Mouse (Mus musculus) mature B cell (primary cell): ENCODE measurements around the gene Tex12.

Experiments used
- in situ Hi-C: fragments of 300-500 bp; cut with MboI; formaldehyde crosslinking; loops from 2 replicates; pipeline ENCODE4 v1.14.3; 2019

Tex12 gene

DNA sequence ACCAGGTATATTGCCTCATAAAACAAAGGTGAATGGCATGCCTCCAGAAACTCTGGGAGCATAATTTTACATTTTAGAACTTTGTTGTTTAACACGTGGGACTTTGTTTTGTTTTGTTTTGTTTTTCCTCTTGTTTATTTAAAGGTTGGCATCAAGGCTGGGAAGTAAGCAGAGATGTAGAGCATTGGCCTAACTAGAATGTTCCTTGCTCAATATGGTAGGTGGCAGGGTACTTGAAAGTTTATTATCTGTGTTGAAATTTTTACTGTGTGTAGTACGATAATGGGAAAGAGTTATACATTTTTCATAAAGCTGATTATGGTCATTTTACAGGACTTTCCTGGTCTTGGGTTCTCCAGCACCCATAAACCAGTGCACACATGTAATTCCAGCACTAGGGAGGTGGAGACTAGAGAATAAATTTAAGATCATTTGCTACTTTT, 814 bp upstream of the Tex12 start:
- in situ Hi-C loops: no loop called here

DNA sequence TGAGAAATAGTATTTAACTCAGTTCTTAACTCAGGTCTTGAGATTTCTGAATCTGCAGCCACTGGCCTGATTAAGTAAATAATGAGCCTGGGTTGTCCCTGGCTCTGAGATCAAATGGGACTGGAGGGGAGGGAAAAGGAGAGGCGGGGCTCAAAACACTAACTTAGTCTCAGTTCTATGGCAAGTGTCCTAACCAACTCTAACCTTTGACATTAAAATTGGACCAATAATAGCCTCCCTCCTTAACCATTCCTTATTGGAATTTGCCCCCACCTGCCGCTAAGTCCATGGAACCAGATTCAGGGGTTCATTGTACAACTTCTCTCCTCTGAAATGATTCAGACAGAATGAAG, 6.1 kb downstream of the Tex12 start, which contains the start of gene Bco2:
TSS of gene Bco2 (minus strand) at position 88 of the 353 bp plus-strand sequence.
- in situ Hi-C loops: no loop called here

DNA sequence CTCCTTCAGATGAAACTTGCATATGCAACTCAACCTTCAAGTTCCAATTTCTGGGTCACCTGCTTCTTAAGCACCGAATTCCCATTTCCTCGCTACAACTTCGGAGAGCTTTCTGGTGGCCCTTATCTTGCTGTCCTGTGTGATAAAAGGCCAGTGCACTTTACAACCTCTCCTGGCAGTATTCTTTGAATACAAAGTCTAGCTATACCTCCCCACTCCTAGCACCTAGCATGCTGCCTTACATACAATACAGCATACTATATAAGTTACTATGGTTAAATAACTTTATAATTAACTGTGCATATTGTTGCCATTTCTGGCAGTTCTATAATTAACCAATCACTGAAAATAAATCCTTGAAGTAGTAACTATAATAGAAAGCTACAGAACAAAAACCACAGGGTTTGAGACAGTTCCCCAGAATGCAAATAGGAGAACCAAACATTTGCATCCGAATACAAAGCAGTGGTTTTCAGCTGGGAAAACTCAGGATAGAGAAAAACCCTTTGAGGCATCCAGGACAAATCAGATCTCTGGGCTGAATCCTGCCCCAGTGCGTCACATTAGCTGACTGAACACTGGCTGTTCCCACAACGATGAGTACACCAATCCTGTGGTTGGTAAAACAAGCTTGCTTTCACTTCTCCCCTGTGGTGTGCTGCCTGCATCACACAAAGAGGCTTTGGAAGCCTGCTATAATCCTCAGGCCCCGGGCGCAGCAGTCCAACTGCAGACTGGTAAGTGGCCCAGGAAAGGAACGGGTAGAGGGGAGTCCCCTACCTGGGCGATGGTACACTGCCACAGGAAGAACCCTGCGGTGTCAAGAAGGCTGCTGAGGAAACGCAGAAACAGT, 6.7 kb downstream of the Tex12 start, which contains the start of gene Il18:
TSS of gene Il18 (plus strand) at position 587 of the 853 bp plus-strand sequence.
- in situ Hi-C loops: no loop called here

DNA sequence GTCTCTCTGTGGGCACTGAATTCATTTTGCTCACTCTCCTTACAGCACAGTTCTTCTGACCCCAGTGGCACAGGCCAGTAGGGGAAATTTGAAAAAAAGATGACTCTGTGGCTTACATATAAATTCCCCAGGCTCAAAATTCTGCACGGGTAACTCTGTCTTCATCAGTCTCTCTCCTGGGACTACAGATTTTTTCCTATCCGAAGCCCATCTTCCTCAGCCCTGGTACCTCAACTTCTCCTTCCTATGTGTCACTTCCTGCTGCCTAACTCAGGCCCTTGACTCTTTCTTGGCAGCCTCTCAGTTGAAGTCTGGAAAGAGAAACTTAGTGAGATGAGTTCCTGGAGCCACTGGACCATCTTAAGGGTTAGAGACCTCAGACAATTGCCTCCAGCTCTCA, 7.6 kb downstream of the Tex12 start:
- in situ Hi-C loops: no loop called here

DNA sequence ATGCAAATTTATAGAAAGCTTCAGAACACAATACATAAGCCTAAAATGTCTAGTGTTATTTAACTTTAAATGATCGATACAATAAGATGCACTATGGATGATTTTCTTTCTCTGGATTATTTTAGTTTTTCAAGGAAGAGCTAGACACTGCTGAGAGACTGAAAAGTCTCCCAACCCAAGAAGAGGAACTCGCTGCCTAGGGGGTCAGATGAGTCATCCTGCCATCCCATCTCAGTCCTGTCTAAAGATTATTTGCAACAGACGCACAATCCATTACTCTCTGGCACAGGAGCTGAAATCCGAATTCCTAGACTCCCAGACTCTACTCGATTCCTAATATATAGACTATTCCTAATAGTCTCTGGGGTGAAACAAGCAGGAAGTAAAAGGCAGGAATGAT, 8.9 kb downstream of the Tex12 start:
- in situ Hi-C loops: no loop called here

DNA sequence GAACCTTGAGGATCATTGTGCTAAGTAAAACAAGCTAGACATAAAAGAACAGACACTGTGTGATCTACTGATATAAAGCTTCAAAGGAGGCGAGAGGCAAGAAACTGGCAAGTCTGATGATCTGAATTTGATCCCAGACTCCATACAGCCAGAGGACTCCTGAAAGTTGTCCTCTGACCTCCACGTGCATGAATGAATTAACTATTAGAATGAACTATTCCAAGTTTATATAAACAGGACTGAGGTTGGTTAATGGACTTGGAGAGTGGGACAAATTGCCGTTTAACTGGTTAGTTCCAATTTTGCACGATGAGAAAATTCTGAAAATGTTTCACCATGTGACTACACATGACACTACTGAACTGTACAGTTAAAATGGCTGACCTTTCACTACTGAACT, 12.2 kb downstream of the Tex12 start:
- in situ Hi-C loops: no loop called here

DNA sequence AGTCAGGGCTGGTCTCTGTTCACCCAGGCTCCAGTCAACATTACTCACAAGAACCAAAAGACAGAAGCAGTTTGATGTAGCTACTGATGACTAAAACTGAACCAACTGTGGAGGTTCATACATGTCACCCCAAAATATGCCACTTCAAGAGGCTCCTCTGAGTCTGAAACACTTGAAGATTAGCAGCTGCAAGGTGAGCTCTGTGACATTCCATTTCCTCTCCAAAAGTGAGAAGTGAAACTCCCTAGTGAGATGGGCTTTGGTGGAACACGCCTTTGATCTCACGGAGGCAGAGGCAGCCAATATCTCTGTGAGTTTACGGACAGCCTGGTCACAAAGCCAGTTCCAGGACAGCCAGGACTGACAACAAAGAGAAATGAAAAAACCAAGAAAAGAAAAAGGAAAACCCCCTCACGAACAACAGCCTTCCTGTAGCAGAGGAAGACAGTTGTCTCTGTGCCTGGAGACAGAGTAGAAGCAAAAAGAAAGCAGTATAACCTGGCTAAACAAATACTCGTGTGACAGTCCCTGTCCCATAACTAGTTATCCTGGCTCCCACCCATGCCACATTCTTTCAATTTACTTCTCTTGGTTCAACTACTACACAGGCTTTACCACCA, 13.2 kb downstream of the Tex12 start:
- in situ Hi-C loops: no loop called here

DNA sequence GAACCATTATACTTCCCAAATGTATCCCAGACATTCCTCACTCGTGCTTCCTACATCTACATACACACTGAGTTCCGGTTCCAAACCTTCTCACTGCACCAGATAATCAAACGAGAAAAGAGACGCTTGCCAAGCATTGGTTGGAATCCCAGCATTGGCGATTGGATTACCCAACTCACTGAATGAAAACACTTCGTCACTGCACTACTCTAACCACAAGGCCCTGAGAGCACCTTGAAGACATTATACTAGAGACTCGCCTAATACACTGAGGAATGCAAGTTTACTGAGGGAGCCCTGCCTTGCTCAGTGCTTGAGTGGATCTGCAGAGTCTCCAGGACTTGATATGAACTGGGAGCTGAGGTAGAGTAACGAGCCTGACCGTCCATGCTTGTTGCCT, 18.7 kb downstream of the Tex12 start:
- in situ Hi-C loops: no loop called here

DNA sequence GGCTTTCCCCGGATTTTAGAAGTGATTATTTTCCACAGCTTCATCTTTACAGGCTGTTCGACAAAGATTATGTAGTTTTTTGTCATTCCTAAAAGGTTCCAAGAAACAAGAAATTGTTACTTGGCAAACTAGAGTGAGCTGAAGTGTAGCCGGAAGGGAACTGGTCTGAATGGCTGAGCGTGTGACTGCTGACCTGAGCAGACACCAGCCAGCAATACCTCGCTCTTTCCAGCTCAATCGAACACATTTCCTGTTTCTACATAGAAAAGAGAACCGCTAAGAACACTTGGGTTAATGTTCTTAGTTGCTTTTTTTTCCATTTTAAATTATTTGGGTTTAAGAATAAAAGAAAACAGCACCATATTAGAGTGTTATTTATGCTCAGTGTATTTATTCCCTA, 21.0 kb downstream of the Tex12 start:
- in situ Hi-C loops: no loop called here

DNA sequence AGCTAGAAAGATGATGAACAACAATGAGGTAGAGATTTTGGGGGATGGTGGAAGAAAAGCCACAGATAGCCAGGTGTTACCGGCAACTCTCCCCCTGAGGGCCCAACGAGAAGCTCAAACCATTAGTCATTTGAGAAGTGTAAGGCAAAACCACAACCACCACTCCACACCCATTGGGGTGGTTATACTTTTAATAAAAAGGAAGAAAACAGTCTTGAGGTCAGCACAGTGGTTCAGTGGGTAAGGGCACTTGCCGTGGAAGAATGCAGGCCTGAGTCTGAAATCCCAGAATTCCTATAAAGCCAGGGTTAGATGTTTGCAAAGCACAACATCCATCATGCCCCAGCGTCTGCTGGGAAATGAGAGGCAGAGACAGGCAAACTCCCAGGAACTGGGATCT, 23.8 kb downstream of the Tex12 start:
- in situ Hi-C loops: no loop called here

DNA sequence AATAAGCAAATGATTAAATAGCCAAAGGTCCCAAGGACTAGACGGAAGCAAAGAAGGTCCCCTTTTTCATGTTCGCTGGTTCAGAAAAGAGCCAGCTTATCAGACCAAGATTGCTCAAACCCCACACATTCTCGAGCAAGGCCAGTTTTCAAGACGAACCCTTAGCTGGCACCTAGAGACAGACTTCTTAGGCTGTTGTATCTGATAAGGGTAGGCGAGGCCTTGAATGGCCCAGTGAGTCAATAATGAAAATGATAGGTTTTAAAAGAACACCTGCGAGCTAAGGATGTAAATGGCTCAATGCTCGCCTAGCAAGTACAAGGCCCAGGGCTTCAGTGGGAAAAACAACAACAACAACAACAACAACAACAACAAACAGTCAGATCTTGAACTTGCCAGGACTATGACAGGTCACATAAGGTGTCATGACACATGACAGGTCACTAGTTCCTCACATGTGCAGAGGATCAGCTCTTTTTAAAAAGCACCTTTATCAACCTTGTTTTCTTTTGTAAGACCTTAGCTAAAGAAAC, 24.5 kb downstream of the Tex12 start:
- in situ Hi-C loops: no loop called here

DNA sequence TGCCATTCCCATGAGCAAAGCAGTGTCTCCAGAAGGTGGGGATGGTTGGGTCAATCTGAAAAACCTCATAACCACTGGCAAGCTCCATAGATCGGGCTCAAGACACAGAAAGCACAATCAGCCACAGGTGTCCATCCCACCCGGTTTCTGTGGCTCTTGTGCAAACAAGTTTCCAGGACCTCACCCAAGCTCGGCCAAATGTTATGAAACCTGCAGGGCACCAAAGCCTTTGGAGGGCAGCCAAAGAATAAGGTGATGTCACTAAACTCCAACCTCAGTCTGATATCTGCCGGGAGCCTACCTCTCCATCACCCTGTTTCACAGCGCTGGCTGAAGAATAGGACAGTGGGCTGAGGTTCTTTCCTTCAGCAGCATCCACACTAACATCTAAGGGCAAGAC, 25.2 kb downstream of the Tex12 start:
- in situ Hi-C loops: no loop called here

DNA sequence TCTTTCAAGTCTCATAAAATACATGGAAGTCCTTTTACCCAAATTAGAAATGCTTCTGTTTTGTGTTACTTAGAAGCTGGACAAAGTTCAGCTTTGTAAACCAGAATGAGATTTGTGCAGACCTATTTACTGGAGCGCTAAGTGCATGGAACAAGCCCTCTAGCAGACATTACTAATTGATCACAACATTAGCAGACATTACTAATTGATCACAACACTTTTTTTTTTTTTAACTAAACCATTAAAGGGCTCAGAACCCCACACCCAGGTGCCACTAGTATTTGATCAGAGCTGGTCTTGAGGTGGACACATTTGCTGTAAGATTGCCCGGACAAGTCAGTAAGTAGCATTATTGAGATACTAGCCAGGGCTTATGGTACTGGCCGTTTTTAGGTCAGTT, 27.3 kb downstream of the Tex12 start:
- in situ Hi-C loops: no loop called here

DNA sequence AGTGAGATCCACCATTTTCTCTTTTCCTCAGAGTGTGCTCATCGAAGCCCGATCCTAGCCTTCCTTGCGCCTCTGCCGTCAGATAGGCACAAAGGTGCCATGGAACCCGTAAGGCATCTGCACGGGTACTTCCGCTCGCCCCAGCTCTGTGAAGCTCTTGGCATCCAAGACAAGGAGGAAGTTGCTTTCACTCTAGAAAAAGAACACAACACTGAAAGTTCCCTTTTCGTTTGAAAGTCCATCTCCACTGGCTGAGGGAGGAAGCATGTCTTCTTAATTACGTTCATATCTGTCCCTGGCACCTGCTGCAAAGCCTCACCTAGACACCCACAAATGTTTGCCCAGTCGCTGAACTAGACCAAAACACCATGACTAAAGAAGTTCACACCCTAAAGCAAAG, 27.8 kb downstream of the Tex12 start:
- in situ Hi-C loops: no loop called here

DNA sequence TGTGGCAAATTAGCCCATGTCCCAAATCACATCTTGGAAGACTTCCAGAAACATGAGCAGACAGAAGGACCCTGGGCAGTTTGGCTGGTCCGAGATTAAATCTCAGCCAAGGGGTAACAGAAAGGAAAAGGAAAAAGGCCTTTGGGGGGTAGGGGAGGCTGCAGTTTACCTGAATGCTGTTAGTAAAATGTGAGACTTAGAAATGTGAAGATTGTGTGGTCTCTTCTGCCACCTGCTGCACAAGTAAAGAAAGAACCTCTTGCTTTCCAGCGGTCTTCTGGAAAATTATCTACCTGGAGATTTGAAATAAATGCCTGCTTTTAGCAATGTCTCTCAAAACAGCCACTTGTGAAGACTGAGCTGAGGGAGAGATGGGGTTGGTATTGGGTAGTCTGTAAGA, 30.2 kb downstream of the Tex12 start:
- in situ Hi-C loops: no loop called here

DNA sequence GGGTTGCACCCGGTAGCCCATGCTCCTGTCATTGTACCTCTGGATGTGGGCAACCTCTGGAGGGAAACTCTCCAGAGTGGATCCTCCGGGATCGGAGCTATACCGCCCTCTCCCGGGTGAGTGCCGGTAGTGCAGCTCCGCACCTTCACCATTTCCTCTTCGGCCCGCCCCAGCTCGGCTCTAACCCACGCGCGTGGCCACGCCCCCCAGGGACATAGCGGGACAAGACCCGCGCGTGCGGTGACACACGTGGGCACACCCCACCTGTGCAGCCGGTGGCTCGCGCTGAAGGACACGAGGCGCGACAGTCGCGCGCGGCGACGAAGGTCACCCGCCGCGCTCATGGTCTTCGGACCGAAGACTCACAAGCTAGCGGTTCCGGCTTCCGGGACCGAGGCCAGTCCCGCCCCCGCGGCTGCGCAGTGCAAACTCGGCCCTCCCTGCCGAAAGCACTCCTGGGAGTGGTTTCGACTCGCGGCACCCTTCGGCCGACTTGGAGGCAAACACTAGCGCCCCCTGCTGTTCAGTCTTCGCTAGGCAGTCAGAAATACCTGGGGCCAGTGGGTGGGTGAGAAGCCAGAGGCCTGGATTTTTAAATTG, 32.7 kb downstream of the Tex12 start, which contains the start of gene Pts:
TSS of gene Pts (minus strand) at position 432 of the 600 bp plus-strand sequence.
- in situ Hi-C loops: loop anchor here (5.0 kb wide), 1 partner anchor 69 kb away; no protein-coding TSS in a partner anchor

DNA sequence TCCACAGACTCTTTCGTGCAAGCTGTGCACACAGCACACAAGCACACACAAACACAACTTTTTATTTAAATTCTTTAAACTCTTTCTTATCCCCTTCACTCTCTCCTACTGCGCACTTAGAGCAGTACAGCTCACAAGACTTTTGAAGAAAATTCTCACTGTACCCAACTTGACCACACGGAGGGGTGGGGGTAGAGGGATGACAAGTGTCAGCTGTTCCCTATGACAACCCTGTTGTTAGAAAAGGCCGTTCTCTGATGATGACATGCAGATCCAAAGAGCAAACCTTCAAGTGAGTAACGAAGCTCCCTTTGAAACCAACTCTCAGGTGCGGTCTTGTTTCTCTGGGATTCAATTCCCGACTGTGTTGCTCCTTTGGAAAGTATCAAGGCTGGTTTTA, 33.3 kb downstream of the Tex12 start:
- in situ Hi-C loops: loop anchor here (5.0 kb wide), 1 partner anchor 69 kb away; no protein-coding TSS in a partner anchor

DNA sequence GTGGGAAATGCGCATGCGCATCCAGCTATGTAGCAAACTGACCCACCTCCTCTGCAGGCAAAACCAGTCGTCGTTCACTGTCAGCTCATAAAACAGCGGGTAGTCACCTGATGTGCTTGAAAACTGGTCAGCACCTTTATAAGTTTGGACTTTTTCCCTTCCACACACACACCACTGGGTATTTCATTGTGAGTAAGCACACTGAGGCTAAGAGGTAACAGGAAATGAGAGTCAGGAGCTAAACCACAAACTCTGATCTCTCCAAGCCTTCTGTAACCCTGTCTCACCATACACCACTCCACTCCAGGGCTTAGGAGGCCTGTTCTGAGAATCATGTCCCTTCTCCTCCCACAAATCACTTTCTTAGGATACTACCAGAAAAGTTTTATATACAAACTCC, 35.5 kb downstream of the Tex12 start:
- in situ Hi-C loops: loop anchor here (5.0 kb wide), 1 partner anchor 72 kb away; no protein-coding TSS in a partner anchor

DNA sequence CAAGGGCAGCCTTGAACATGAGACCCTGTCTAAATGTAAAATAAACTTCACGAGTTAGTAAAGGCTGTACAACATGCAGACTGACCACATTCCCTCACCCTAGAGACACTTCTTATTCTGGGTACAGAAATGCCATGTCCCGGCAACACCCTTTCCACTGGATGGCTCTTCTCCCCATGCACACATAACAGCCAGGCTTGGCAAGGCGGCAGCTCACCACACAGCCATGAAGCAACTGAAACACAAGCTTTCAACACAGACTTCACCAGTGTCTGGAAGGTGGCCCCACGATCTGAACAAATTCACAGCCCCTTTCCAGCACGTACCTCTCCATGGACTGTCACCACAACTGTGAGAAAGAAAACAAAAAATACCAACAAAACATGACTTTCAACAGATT, 36.2 kb downstream of the Tex12 start:
- in situ Hi-C loops: loop anchor here (5.0 kb wide), 1 partner anchor 72 kb away; no protein-coding TSS in a partner anchor

DNA sequence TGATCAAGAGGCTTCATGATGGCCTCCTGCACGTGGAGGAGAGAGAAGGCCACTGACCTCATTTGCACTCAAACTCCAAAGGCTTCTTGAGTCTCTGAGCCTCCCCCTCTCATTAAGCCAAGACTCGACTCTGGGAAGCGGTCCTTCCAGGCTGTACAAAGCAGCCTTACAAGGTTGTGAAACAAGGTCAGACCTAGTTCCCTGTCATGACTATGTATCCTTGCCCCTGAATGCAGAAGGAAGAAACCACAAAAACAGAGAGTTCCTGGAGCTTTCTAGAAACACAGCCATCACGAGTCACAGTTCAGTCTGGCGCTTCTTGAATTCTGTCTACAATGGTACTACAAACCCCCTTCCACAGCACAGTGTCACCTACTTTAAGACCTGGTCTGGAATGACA, 38.6 kb downstream of the Tex12 start:
- in situ Hi-C loops: no loop called here

DNA sequence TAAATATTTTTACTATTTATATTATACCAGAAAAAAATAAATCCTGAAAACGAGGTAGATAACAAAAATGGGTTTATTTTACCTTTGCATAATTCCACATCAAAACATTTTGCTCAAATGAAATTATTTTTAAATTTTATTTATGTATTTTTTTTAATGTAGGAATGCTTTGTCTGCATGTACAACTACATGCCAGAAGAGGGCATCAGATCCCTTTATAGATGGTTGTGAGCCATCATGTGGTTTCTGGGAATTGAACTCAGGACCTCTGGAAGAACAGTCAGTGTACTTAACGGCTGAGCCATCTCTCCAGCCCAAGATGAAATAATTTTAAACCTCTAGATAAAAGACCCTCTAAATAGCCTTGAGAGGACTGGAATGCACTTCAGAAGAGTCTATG, 39.6 kb downstream of the Tex12 start:
- in situ Hi-C loops: no loop called here

DNA sequence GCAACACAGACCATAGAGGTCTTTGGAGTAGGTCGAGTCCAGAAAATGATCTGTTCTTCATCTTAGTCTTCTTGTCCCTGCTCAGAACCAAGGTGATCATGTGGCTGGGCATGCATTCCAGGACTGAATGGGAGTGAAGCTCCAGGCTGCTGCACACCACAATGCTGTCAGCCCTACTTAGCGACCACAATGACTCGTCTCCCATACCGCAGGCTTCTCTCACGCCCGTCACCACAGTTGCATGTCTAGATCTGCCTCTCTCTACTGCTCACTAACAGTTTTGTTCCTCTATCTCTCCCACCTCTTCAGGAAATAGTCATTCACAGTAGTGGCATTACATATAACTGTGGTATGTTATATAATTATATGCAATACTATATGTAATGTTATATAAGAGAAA, 40.4 kb downstream of the Tex12 start:
- in situ Hi-C loops: no loop called here
